Mouse (Mus musculus) limb, embryonic 12.5 days (tissue): ENCODE data around the gene Anxa9. TPM values are rescaled to one million over a fixed set of nuclear protein-coding genes. Genes with fewer than 3 reads are reported as not detected.

Experiments
- ATAC-seq: fragments of 200-750 bp; cut with Nextera tagmentation; 2 replicates; pipeline ENCODE4 v1.8.0; 2017; ENCODE audit warnings: low read depth, moderate TSS enrichment; ENCODE audit not compliant: insufficient number of reproducible peaks, insufficient read depth, low FRiP score, low TSS enrichment
- H3K27ac ChIP-seq: fragments of 300-500 bp; sonication (generic); 2 replicates; pipeline ENCODE4 v1.5.1; 2016; ENCODE audit warnings: mild to moderate bottlenecking, moderate library complexity
- H3K27me3 ChIP-seq: fragments of 300-500 bp; sonication (generic); 2 replicates; pipeline ENCODE4 v1.6.1; 2016; ENCODE audit warnings: mild to moderate bottlenecking, moderate library complexity
- H3K36me3 ChIP-seq: fragments of 300-500 bp; sonication (generic); 2 replicates; pipeline ENCODE4 v1.6.1; 2016; ENCODE audit warnings: mild to moderate bottlenecking, moderate library complexity
- H3K4me1 ChIP-seq: fragments of 300-500 bp; sonication (generic); replicated peaks from 2 replicates; pipeline ENCODE4 v1.6.1; 2016
- H3K4me2 ChIP-seq: fragments of 300-500 bp; sonication (generic); 2 replicates; pipeline ENCODE4 v1.6.1; 2016; ENCODE audit warnings: mild to moderate bottlenecking, moderate library complexity
- H3K4me3 ChIP-seq: fragments of 300-500 bp; sonication (generic); replicated peaks from 2 replicates; pipeline ENCODE4 v1.5.1; 2016; ENCODE audit warnings: mild to moderate bottlenecking
- H3K9ac ChIP-seq: fragments of 300-500 bp; sonication (generic); replicated peaks from 2 replicates; pipeline ENCODE4 v1.6.1; 2016; ENCODE audit warnings: mild to moderate bottlenecking, moderate library complexity
- H3K9me3 ChIP-seq: fragments of 300-500 bp; sonication (generic); 2 replicates; pipeline ENCODE4 v1.6.1; 2016; ENCODE audit warnings: mild to moderate bottlenecking, moderate library complexity
- WGBS: fragments of 180-500 bp; shearing (Covaris S2); methylation state at CpG from one replicate; pipeline ENCODE4 v1.1.7; 2016; 5-methylcytosine and 5-hydroxymethylcytosine counted together
- polyA plus RNA-seq: library from polyadenylated mRNA; unstranded; fragments of >200 nt; fragmentation: Nextera tagmentation; extraction: Ambion mirVana; gene quantifications from 2 replicates; pipeline ENCODE4 v1.2.1, GENCODE M21; 2016

Gene Anxa9
- polyA plus RNA-seq, 1 experiment from 2014 or later = 1.8 TPM

GRCm38 (mm10) chr3:95292899-95293298, 14.1 kb downstream of the Anxa9 start:
- Histone ChIP-seq H3K27me3 (no peaks in the 10 kb centered on the region), H3K36me3 (peaks cover 92% of the 10 kb centered on the region), H3K4me2 (no peak overlapping the region), H3K4me3 (no peak overlapping the region), H3K4me1 (peaks cover 9% of the 10 kb centered on the region), H3K27ac (no peak overlapping the region), H3K9ac (no peak overlapping the region), H3K9me3 (no peaks in the 10 kb centered on the region)
- WGBS = 95% methylated on average over 2 of the region's 2 CpGs
- no peak for ATAC-seq

DNA sequence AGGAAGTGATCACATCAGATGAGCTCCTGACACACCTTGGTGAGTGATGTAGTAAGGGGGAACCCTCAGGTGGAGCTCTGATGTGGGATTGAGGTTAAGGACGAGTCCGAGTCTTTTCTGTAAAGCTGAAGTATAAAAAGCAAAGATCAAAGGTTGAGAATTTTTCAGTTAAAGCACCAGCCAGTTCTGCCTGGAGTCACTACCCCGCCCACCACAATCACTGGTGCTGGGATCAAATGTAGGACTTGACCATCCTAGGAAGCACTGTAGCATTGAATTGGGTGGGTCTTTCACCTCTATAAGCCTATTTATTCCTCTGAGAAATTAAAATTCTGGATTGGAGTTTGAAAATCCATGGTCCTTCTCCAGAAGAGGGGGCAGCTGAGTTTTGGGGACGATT, 15.9 kb downstream of the Anxa9 start:
- H3K27ac ChIP-seq = no peak overlapping the region
- peaks cover 5% of the 10 kb centered on the region for H3K4me1 ChIP-seq
- H3K36me3 ChIP-seq = peaks cover 87% of the 10 kb centered on the region
- 84% methylated on average over 4 of the region's 4 CpGs for WGBS
- ATAC-seq = no peak
- H3K4me3 ChIP-seq = no peak overlapping the region
- no peak overlapping the region for H3K9ac ChIP-seq
- H3K9me3 ChIP-seq = no peaks in the 10 kb centered on the region
- H3K4me2 ChIP-seq = no peak overlapping the region
- H3K27me3 ChIP-seq = no peaks in the 10 kb centered on the region

DNA sequence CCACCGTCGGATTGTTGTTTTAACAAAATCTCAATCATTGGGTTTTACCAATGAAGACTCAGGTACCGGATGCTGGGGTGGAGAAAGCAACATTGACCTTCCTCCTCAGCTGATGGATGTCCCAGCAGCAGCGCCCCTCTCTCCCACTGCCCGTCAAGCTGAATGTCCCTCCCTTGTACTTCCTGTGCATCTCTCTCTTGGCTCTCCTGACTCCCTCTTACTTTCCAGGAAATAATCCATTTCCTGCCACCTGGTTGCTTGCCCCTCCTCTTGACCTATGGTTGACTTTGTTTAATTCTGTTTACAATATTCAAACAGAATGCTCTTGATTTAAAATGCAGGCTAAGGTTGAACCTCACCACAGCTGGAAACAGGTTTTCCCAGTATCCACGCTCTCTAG, 16.8 kb downstream of the Anxa9 start:
- H3K36me3 ChIP-seq = peaks cover 82% of the 10 kb centered on the region
- no peaks in the 10 kb centered on the region for H3K9me3 ChIP-seq
- H3K27ac ChIP-seq = no peak overlapping the region
- no peak overlapping the region for H3K9ac ChIP-seq
- no peak for ATAC-seq
- H3K27me3 ChIP-seq = no peaks in the 10 kb centered on the region
- no peak overlapping the region for H3K4me2 ChIP-seq
- H3K4me3 ChIP-seq = no peak overlapping the region
- peaks cover under 1% of the 10 kb centered on the region; the same call in 1 of the 2 replicates for H3K4me1 ChIP-seq
- WGBS = 73% methylated on average over 6 of the region's 6 CpGs

DNA sequence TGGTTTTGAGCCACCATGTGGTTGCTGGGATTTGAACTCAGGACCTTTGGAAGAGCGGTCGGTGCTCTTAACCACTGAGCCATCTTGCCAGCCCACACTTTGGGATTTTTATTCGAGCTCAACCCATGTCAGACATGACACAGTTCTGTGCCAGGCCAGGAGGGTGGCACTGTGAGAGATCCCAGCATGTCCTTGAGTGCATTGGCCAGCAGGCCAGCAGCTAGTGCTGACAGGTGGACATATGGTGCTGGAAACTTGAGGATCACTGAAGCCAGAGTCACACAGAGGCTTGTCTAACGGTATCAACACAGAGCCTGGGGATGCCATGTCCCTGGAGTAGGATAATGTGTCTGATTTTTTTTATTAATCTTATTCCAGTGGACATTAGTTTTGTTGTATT, 17.6 kb downstream of the Anxa9 start:
- ATAC-seq = no peak
- Histone ChIP-seq H3K4me1 (peaks cover 8% of the 10 kb centered on the region), H3K27ac (no peak overlapping the region), H3K9me3 (no peaks in the 10 kb centered on the region), H3K4me3 (no peak overlapping the region), H3K4me2 (no peak overlapping the region), H3K9ac (no peak overlapping the region), H3K36me3 (peaks cover 74% of the 10 kb centered on the region), H3K27me3 (no peaks in the 10 kb centered on the region)
- 93% methylated on average over 4 of the region's 4 CpGs for WGBS

DNA sequence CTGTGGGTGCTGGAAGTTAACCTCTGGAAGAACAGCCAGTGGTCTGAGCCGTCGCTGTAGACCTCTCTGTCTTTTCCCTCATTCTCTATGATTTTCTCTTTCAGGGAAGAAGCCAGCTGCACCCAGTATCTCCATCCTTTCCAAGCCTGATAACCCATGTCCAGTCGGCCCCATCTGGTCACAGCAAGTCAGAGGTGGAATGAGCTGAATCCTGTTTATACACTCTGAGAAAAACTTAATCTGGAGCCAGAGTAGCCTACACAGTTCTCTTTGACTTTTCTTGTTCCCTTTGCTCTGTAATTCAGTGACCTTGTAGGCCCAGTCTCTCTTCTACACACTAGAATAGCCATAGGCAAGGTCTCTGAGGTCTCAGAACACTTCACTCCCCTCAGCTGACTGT, 19.4 kb downstream of the Anxa9 start:
- no peak for ATAC-seq
- H3K27ac ChIP-seq = no peak overlapping the region
- no peaks in the 10 kb centered on the region for H3K9me3 ChIP-seq
- no peak overlapping the region for H3K4me2 ChIP-seq
- no peaks in the 10 kb centered on the region for H3K27me3 ChIP-seq
- 94% methylated on average over 3 of the region's 3 CpGs for WGBS
- H3K9ac ChIP-seq = no peak overlapping the region
- peaks cover 56% of the 10 kb centered on the region for H3K36me3 ChIP-seq
- no peak overlapping the region for H3K4me3 ChIP-seq
- H3K4me1 ChIP-seq = peaks cover 17% of the 10 kb centered on the region

DNA sequence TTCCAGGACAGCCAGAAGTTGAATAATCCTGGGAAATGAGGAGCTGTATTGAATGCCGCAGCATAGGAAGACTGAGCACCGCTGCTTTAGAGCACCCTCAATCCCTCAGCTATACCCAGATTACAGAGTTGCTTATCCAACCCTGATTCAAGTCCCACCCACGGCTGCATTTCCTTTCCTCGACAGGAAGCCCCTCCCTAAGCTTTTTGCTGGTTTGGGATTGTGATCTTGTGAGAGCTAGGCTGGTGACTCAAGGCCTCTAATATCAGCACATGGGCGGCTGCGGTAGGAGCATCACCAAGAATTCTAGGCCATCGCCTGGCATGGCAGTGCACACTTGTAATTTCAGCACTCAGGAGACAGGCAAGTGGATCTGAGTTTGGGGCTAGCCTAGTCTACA, 20.5 kb downstream of the Anxa9 start:
- WGBS = 86% methylated on average over 7 of the region's 7 CpGs
- no peak overlapping the region for H3K4me3 ChIP-seq
- no peak for ATAC-seq

DNA sequence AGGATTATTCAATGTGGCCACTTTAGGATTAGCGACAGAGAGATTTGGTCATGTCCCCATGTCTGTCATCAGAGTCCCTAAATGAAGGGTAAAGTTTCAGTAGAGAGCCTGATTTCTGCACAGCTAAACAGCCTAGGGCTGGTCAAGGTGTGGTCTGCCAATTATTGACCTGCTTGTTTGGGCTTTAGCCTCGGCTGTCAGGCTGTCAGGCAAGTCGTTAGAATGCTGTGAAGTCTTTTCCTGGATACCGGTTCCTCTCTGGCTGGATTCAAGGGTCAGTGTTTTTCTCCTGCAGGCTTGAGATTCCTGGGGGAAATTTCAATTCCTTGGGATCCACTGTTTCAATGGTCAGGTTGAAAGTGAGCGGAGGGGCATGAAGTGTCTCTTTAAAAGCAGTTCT, 21.0 kb downstream of the Anxa9 start:
- Histone ChIP-seq H3K4me3 (no peak overlapping the region), H3K36me3 (peaks cover 40% of the 10 kb centered on the region), H3K4me2 (no peak overlapping the region), H3K27ac (no peak overlapping the region), H3K4me1 (peaks cover 17% of the 10 kb centered on the region), H3K9me3 (no peaks in the 10 kb centered on the region), H3K9ac (no peak overlapping the region), H3K27me3 (no peaks in the 10 kb centered on the region)
- 60% methylated on average over 5 of the region's 5 CpGs for WGBS
- no peak for ATAC-seq

More for the DNA sequence above, 20.5 kb downstream of the Anxa9 start:
- Histone ChIP-seq H3K4me1 (peaks cover 17% of the 10 kb centered on the region), H3K27ac (no peak overlapping the region), H3K27me3 (no peaks in the 10 kb centered on the region), H3K9me3 (no peaks in the 10 kb centered on the region), H3K4me2 (no peak overlapping the region), H3K9ac (no peak overlapping the region), H3K36me3 (peaks cover 45% of the 10 kb centered on the region)

GRCm38 (mm10) chr3:95285390-95285789, 21.6 kb downstream of the Anxa9 start:
- no peak overlapping the region for H3K4me2 ChIP-seq
- H3K36me3 ChIP-seq = peaks cover 34% of the 10 kb centered on the region
- H3K4me3 ChIP-seq = no peak overlapping the region
- H3K27me3 ChIP-seq = no peaks in the 10 kb centered on the region
- WGBS = 93% methylated on average over 5 of the region's 5 CpGs
- no peak overlapping the region for H3K27ac ChIP-seq
- no peak overlapping the region for H3K9ac ChIP-seq
- peaks cover 20% of the 10 kb centered on the region for H3K4me1 ChIP-seq
- ATAC-seq = no peak
- no peaks in the 10 kb centered on the region for H3K9me3 ChIP-seq

- no peak for ATAC-seq
- Histone ChIP-seq H3K27ac (no peak overlapping the region; the same call in 1 of the 2 replicates), H3K9ac (no peak overlapping the region)
Measured at GRCm38 (mm10) chr3:95284501-95285281, 22.3 kb downstream of the Anxa9 start.

GRCm38 (mm10) chr3:95284062-95284461, 22.9 kb downstream of the Anxa9 start:
- Histone ChIP-seq H3K27ac (no peak overlapping the region; the same call in 1 of the 2 replicates), H3K4me1 (peaks cover 20% of the 10 kb centered on the region), H3K4me2 (peak overlapping the region; percentile 79), H3K9ac (peak overlapping the region; percentile 84), H3K9me3 (no peaks in the 10 kb centered on the region), H3K27me3 (no peaks in the 10 kb centered on the region), H3K36me3 (peaks cover 21% of the 10 kb centered on the region), H3K4me3 (peak overlapping the region; percentile 73)
- WGBS = 8% methylated on average over 1 of the region's 1 CpGs
- no peak for ATAC-seq

More at GRCm38 (mm10) chr3:95284501-95285281, 22.3 kb downstream of the Anxa9 start:
- Histone ChIP-seq H3K9me3 (no peaks in the 10 kb centered on the region), H3K36me3 (peaks cover 27% of the 10 kb centered on the region), H3K27me3 (no peaks in the 10 kb centered on the region), H3K4me1 (peaks cover 20% of the 10 kb centered on the region), H3K4me3 (0 out of 2 replicates have a peak overlapping the region, but pooled peaks have one; percentile 73), H3K4me2 (peak overlapping the region; percentile 79)
- WGBS = 89% methylated on average over 12 of the region's 12 CpGs

DNA sequence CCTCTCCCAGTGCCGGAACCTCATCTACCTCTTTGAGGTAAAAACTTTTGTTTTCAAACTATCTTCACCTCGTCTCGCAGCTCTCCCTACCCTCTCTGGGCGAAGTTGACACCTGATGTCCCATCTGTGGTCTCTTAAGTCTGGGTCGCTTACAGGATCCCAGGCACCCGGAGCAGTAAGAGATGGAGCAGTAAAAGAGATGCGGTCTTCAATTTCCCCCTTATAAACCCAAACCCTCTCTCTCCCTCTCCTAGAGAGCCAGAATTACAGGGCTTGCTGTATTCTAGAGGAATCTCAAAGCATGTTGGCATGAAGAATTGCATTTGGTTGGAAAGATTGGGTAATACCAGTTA, 23.4 kb downstream of the Anxa9 start:
- H3K27me3 ChIP-seq = no peaks in the 10 kb centered on the region
- H3K9me3 ChIP-seq = no peaks in the 10 kb centered on the region
- peak overlapping the region; percentile 84 for H3K9ac ChIP-seq
- peaks cover 20% of the 10 kb centered on the region for H3K4me1 ChIP-seq
- H3K4me3 ChIP-seq = peak overlapping the region; percentile 73
- WGBS = under 1% methylated on average over 7 of the region's 7 CpGs
- peak overlapping the region; percentile 79 for H3K4me2 ChIP-seq
- H3K36me3 ChIP-seq = peaks cover 16% of the 10 kb centered on the region
- ATAC-seq = no peak
- peak overlapping the region; percentile 96 for H3K27ac ChIP-seq
